Mouse (Mus musculus) stomach, embryonic 14.5 days (tissue): ENCODE data around the gene H2-Eb1. TPM values are rescaled to one million over a fixed set of nuclear protein-coding genes. Genes with fewer than 3 reads are reported as not detected.

Source experiments
- ATAC-seq: fragments of 200-750 bp; cut with Nextera tagmentation; 2 replicates; pipeline ENCODE4 v1.8.0; 2017; ENCODE audit warnings: low read depth, moderate TSS enrichment; ENCODE audit not compliant: insufficient number of reproducible peaks, insufficient read depth, low FRiP score
- H3K27ac ChIP-seq: fragments of 300-500 bp; sonication (generic); 2 replicates; pipeline ENCODE4 v1.5.1; 2014; ENCODE audit warnings: mild to moderate bottlenecking, low read length, moderate library complexity, mixed read lengths
- H3K27me3 ChIP-seq: fragments of 300-500 bp; sonication (generic); 2 replicates; pipeline ENCODE4 v1.6.1; 2014; ENCODE audit warnings: low read length, control low read depth, mixed read lengths; ENCODE audit not compliant: control insufficient read depth, insufficient read depth
- H3K36me3 ChIP-seq: fragments of 300-500 bp; sonication (generic); 2 replicates; pipeline ENCODE4 v1.6.1; 2014; ENCODE audit warnings: mild to moderate bottlenecking, control low read depth, low read length, moderate library complexity, mixed read lengths; ENCODE audit not compliant: control insufficient read depth, insufficient read depth
- H3K4me1 ChIP-seq: fragments of 300-500 bp; sonication (generic); 2 replicates; pipeline ENCODE4 v1.6.1; 2014; ENCODE audit warnings: low read length, control low read depth, mixed read lengths; ENCODE audit not compliant: control insufficient read depth, insufficient read depth
- H3K4me2 ChIP-seq: fragments of 300-500 bp; sonication (generic); replicated peaks from 2 replicates; pipeline ENCODE4 v1.6.1; 2014; ENCODE audit warnings: low read depth, low read length, control low read depth
- H3K4me3 ChIP-seq: fragments of 300-500 bp; sonication (generic); 2 replicates; pipeline ENCODE4 v1.5.1; 2014; ENCODE audit warnings: low read depth, low read length, control low read depth
- H3K9ac ChIP-seq: fragments of 300-500 bp; sonication (generic); replicated peaks from 2 replicates; pipeline ENCODE4 v1.6.1; 2014; ENCODE audit warnings: low read depth, mild to moderate bottlenecking, control low read depth, low read length, moderate library complexity, mixed read lengths
- H3K9me3 ChIP-seq: fragments of 300-500 bp; sonication (generic); 2 replicates; pipeline ENCODE4 v1.6.1; 2016; ENCODE audit warnings: low read depth, low read length, control low read depth; ENCODE audit not compliant: control insufficient read depth
- WGBS: fragments of 180-500 bp; shearing (Covaris S2); extraction: QIAGEN DNeasy Blood & Tissue Kit; methylation state at CpG from one replicate; pipeline ENCODE4 v1.1.7; 2014; 5-methylcytosine and 5-hydroxymethylcytosine counted together
- polyA plus RNA-seq: library from polyadenylated mRNA; unstranded; fragments of >200 nt; fragmentation: Nextera tagmentation; extraction: Ambion mirVana; gene quantifications from 2 replicates; pipeline ENCODE4 v1.2.1, GENCODE M21; 2014

Gene H2-Eb1
- polyA plus RNA-seq, 1 experiment from 2014 or later, result 2.8 TPM

- Histone ChIP-seq H3K4me2 (peak overlapping the region; percentile 87), H3K27me3 (peaks cover 12% of the 10 kb centered on the region), H3K4me1 (0 out of 2 replicates have a peak, but pooled peaks cover 10% of the 10 kb centered on the region), H3K4me3 (peak overlapping the region; percentile 41), H3K9ac (0 out of 2 replicates have a peak overlapping the region, but pooled peaks have one; percentile 21), H3K9me3 (no peaks in the 10 kb centered on the region), H3K27ac (no peak overlapping the region), H3K36me3 (no peaks in the 10 kb centered on the region)
- ATAC-seq, result peak; percentile 40; the same call in 1 of the 2 replicates
- 1% methylated on average over 78 of the region's 93 CpGs for WGBS
Observed at GRCm38 (mm10) chr17:34264452-34265351, 41.0 kb upstream of the H2-Eb1 start.

GRCm38 (mm10) chr17:34268262-34268661, 37.4 kb upstream of the H2-Eb1 start:
- no peak overlapping the region for H3K27ac ChIP-seq
- 0 out of 2 replicates have a peak, but pooled peaks cover 7% of the 10 kb centered on the region for H3K4me1 ChIP-seq
- H3K36me3 ChIP-seq, result no peaks in the 10 kb centered on the region
- WGBS, result 71% methylated on average over 2 of the region's 2 CpGs
- H3K9ac ChIP-seq, result no peak overlapping the region
- peaks cover 12% of the 10 kb centered on the region for H3K27me3 ChIP-seq
- no peak overlapping the region for H3K4me2 ChIP-seq
- no peaks in the 10 kb centered on the region for H3K9me3 ChIP-seq
- no peak overlapping the region for H3K4me3 ChIP-seq
- ATAC-seq, result no peak

GRCm38 (mm10) chr17:34268748-34269147, 36.9 kb upstream of the H2-Eb1 start:
- H3K4me1 ChIP-seq, result 0 out of 2 replicates have a peak, but pooled peaks cover 5% of the 10 kb centered on the region
- no peaks in the 10 kb centered on the region for H3K36me3 ChIP-seq
- no peak for ATAC-seq
- no peak overlapping the region for H3K4me3 ChIP-seq
- WGBS, result 79% methylated on average over 2 of the region's 2 CpGs
- H3K9ac ChIP-seq, result no peak overlapping the region
- no peak overlapping the region for H3K27ac ChIP-seq
- H3K4me2 ChIP-seq, result no peak overlapping the region
- H3K9me3 ChIP-seq, result no peaks in the 10 kb centered on the region
- H3K27me3 ChIP-seq, result peaks cover 12% of the 10 kb centered on the region

GRCm38 (mm10) chr17:34269817-34270216, 35.9 kb upstream of the H2-Eb1 start:
- no peak for ATAC-seq

GRCm38 (mm10) chr17:34270230-34270629, 35.4 kb upstream of the H2-Eb1 start:
- peaks cover 4% of the 10 kb centered on the region; the same call in 1 of the 2 replicates for H3K27me3 ChIP-seq
- H3K4me3 ChIP-seq, result no peak overlapping the region
- no peak overlapping the region for H3K4me2 ChIP-seq
- no peaks in the 10 kb centered on the region for H3K36me3 ChIP-seq
- no peaks in the 10 kb centered on the region for H3K9me3 ChIP-seq
- no peak for ATAC-seq
- H3K27ac ChIP-seq, result no peak overlapping the region
- H3K4me1 ChIP-seq, result no peaks in the 10 kb centered on the region
- WGBS, result 84% methylated on average over 2 of the region's 2 CpGs
- no peak overlapping the region for H3K9ac ChIP-seq

More at GRCm38 (mm10) chr17:34269817-34270216, 35.9 kb upstream of the H2-Eb1 start:
- Histone ChIP-seq H3K4me2 (no peak overlapping the region), H3K4me3 (no peak overlapping the region), H3K4me1 (no peaks in the 10 kb centered on the region), H3K36me3 (no peaks in the 10 kb centered on the region), H3K9ac (no peak overlapping the region), H3K27me3 (peaks cover 8% of the 10 kb centered on the region), H3K9me3 (no peaks in the 10 kb centered on the region), H3K27ac (no peak overlapping the region)
- 57% methylated on average over 4 of the region's 4 CpGs for WGBS

- WGBS, result 72% methylated on average over 2 of the region's 2 CpGs
- H3K36me3 ChIP-seq, result no peaks in the 10 kb centered on the region
- H3K27me3 ChIP-seq, result no peaks in the 10 kb centered on the region
- no peaks in the 10 kb centered on the region for H3K4me1 ChIP-seq
- H3K4me3 ChIP-seq, result no peak overlapping the region
- no peak overlapping the region for H3K27ac ChIP-seq
- no peak overlapping the region for H3K4me2 ChIP-seq
- ATAC-seq, result no peak
- H3K9ac ChIP-seq, result no peak overlapping the region
- no peaks in the 10 kb centered on the region for H3K9me3 ChIP-seq
Observed at GRCm38 (mm10) chr17:34270940-34271339, 34.7 kb upstream of the H2-Eb1 start.

GRCm38 (mm10) chr17:34272102-34272501, 33.6 kb upstream of the H2-Eb1 start:
- no peak for ATAC-seq
- Histone ChIP-seq H3K9ac (no peak overlapping the region), H3K36me3 (no peaks in the 10 kb centered on the region), H3K4me1 (no peaks in the 10 kb centered on the region), H3K27me3 (no peaks in the 10 kb centered on the region), H3K9me3 (no peaks in the 10 kb centered on the region), H3K27ac (no peak overlapping the region), H3K4me3 (no peak overlapping the region), H3K4me2 (no peak overlapping the region)
- 97% methylated on average over 1 of the region's 1 CpGs for WGBS

- no peaks in the 10 kb centered on the region for H3K36me3 ChIP-seq
- no peaks in the 10 kb centered on the region for H3K9me3 ChIP-seq
- no peak overlapping the region for H3K27ac ChIP-seq
- ATAC-seq, result no peak
- no peak overlapping the region for H3K4me3 ChIP-seq
- 76% methylated on average over 1 of the region's 1 CpGs for WGBS
- H3K27me3 ChIP-seq, result no peaks in the 10 kb centered on the region
- H3K9ac ChIP-seq, result no peak overlapping the region
- H3K4me1 ChIP-seq, result no peaks in the 10 kb centered on the region
- H3K4me2 ChIP-seq, result no peak overlapping the region
Observed at GRCm38 (mm10) chr17:34280499-34281038, 25.1 kb upstream of the H2-Eb1 start.
